Mouse (Mus musculus) CH12.LX (cell line): ENCODE measurements around the gene Tbl2.

Source experiments
- CHD2 ChIP-seq: IDR thresholded peaks from 2 replicates; pipeline ENCODE4 v1.6.1; 2011; ENCODE audit warnings: low read length, improper control_type of control experiment
- CTCF ChIP-seq, 2 experiments: IDR thresholded peaks in 1 of 2; conservative IDR thresholded peaks in 1 of 2; 2 replicates each; pipeline ENCODE4 v1.5.1; 2011 to 2012; ENCODE audit warnings: low read depth in 2 of 2, low read length in 2 of 2, improper control_type of control experiment in 1 of 2, inconsistent platforms in 1 of 2, mild to moderate bottlenecking in 1 of 2, moderate library complexity in 1 of 2
- EP300 ChIP-seq: IDR thresholded peaks from 2 replicates; pipeline ENCODE4 v1.6.1; 2011; ENCODE audit warnings: low read length, improper control_type of control experiment
- GABPA ChIP-seq: IDR thresholded peaks from 2 replicates; pipeline ENCODE4 v1.6.1; 2012; ENCODE audit warnings: low read depth, low read length, improper control_type of control experiment, inconsistent platforms; ENCODE audit not compliant: insufficient replicate concordance
- MAFK ChIP-seq: IDR thresholded peaks from 2 replicates; pipeline ENCODE4 v1.6.1; 2011; ENCODE audit warnings: low read length, improper control_type of control experiment; ENCODE audit not compliant: insufficient replicate concordance
- MYC ChIP-seq: IDR thresholded peaks from 2 replicates; pipeline ENCODE4 v1.6.1; 2011; ENCODE audit warnings: low read depth, mild to moderate bottlenecking, improper control_type of control experiment, low read length
- POLR2A ChIP-seq: IDR thresholded peaks from 2 replicates; pipeline ENCODE4 v1.6.1; 2011; ENCODE audit warnings: low read depth, mild to moderate bottlenecking, improper control_type of control experiment, low read length
- POLR2AphosphoS2 ChIP-seq: IDR thresholded peaks from 2 replicates; pipeline ENCODE4 v1.6.1; 2011; ENCODE audit warnings: low read depth, low read length, improper control_type of control experiment
- SMC3 ChIP-seq: IDR thresholded peaks from 2 replicates; pipeline ENCODE4 v1.6.1; 2011; ENCODE audit warnings: low read depth, low read length, improper control_type of control experiment
- TCF12 ChIP-seq: IDR thresholded peaks from 2 replicates; pipeline ENCODE4 v1.6.1; 2014; ENCODE audit warnings: low read depth, mild to moderate bottlenecking, inconsistent platforms, low read length, improper control_type of control experiment
- USF1 ChIP-seq: IDR thresholded peaks from 2 replicates; pipeline ENCODE4 v1.6.1; 2014; ENCODE audit warnings: low read depth, mild to moderate bottlenecking, inconsistent platforms, low read length, improper control_type of control experiment
- ZC3H11A ChIP-seq: IDR thresholded peaks from 2 replicates; pipeline ENCODE4 v1.6.1; 2012; ENCODE audit warnings: low read depth, mild to moderate bottlenecking, inconsistent platforms, low read length, improper control_type of control experiment
- ZKSCAN1 ChIP-seq: IDR thresholded peaks from 2 replicates; pipeline ENCODE4 v1.6.1; 2012; ENCODE audit warnings: low read depth, inconsistent platforms, low read length, improper control_type of control experiment, borderline replicate concordance
- ZMIZ1 ChIP-seq: IDR thresholded peaks from 2 replicates; pipeline ENCODE4 v1.6.1; 2012; ENCODE audit warnings: low read depth, mild to moderate bottlenecking, inconsistent platforms, low read length, improper control_type of control experiment

DNA sequence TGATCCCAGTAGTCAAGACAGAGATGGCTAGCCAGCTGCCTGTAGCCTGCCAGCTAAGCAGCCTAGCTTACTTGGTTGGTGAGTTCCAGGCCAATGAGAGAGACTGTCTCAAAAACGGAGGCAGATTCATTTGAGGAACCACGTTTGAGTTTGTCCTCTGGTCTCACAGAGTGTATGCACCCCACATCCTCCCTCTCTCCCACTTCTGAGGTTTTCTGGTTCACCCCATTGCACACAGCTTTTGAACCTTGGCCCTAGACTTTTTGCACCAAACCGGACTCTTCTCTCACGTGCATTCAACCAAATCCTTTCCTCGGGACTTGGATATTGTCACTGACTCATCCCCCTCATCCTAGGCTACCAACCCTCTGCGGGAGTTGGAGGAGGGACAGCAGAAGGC lies 39.5 kb upstream of the Tbl2 start:
- TF ChIP-seq TCF12 (no peak), CHD2 (no peak), POLR2A (no peak), MAFK (no peak), CTCF (conservative IDR thresholded peaks at IDR 0.05 in 1 of 2, IDR thresholded peaks at IDR 0.05 in 1 of 2; ENCODE audit: low read depth in 2 of 2, low read length in 2 of 2) (no peak), GABPA (no peak), USF1 (no peak), MYC (no peak), SMC3 (no peak), POLR2AphosphoS2 (no peak), EP300 (no peak), ZMIZ1 (no peak), ZKSCAN1 (no peak), ZC3H11A (no peak)
